Mouse (Mus musculus) spleen, postnatal 14 days (tissue): ENCODE data around the gene Jund.

ENCODE experiments used
- DNase-seq, 2 experiments: peaks; one replicate each; pipeline ENCODE4 v3.0.0; 2021 to 2022; ENCODE audit warnings: low spot score in 2 of 2

Jund gene

GRCm38 (mm10) chr8:70698310-70699109 is at the start of gene Jund:
TSS of gene Jund (plus strand) at chr8:70698949.
- DNase-seq: peak; percentile 99 to 100

- DNase-seq: no peak
These were observed 49.4 kb upstream of the Jund start for GRCm38 (mm10) chr8:70649324-70649723.

- no peak for DNase-seq
These were observed 48.4 kb upstream of the Jund start for GRCm38 (mm10) chr8:70650351-70650750.

- peak; percentile 40 to 60 for DNase-seq
These were observed 45.5 kb upstream of the Jund start for GRCm38 (mm10) chr8:70653226-70653625.

- DNase-seq: no peak
These were observed 44.6 kb upstream of the Jund start for GRCm38 (mm10) chr8:70654121-70654520.

- DNase-seq: no peak
These were observed 43.3 kb upstream of the Jund start for GRCm38 (mm10) chr8:70655469-70655868.

- no peak for DNase-seq
These were observed 42.5 kb upstream of the Jund start for GRCm38 (mm10) chr8:70656193-70656790.

GRCm38 (mm10) chr8:70657214-70657613 is 41.5 kb upstream of the Jund start:
- no peak for DNase-seq

- DNase-seq: no peak
These were observed 41.0 kb upstream of the Jund start for GRCm38 (mm10) chr8:70657739-70658138.

GRCm38 (mm10) chr8:70658897-70659603 is 39.7 kb upstream of the Jund start:
- no peak for DNase-seq

GRCm38 (mm10) chr8:70659604-70660272 is 39.0 kb upstream of the Jund start:
- DNase-seq: peak; percentile 74 to 82

GRCm38 (mm10) chr8:70660273-70660725 is 38.5 kb upstream of the Jund start, which contains the start of gene Pgpep1:
TSS of gene Pgpep1 (minus strand) at chr8:70660388.
- DNase-seq: no peak

- no peak for DNase-seq
These were observed 35.1 kb upstream of the Jund start for GRCm38 (mm10) chr8:70663691-70664090.

- DNase-seq: no peak
These were observed 34.1 kb upstream of the Jund start for GRCm38 (mm10) chr8:70664631-70665030.

GRCm38 (mm10) chr8:70665599-70665998 is 33.1 kb upstream of the Jund start:
- no peak for DNase-seq

- no peak for DNase-seq
These were observed 31.7 kb upstream of the Jund start for GRCm38 (mm10) chr8:70667071-70667470.

- no peak for DNase-seq
These were observed 27.0 kb upstream of the Jund start for GRCm38 (mm10) chr8:70671615-70672324.

GRCm38 (mm10) chr8:70672325-70673078 is 26.2 kb upstream of the Jund start:
- DNase-seq: no peak

- DNase-seq: peak; percentile 92 to 96
These were observed 25.5 kb upstream of the Jund start, which contains the start of gene Lsm4 for GRCm38 (mm10) chr8:70673079-70673856. TSS of gene Lsm4 (plus strand) at chr8:70673248.

GRCm38 (mm10) chr8:70674109-70674508 is 24.6 kb upstream of the Jund start:
- DNase-seq: no peak
